Mouse (Mus musculus) gastrocnemius, adult 8-10 months (tissue): ENCODE data around the gene Hnrnpll. TPM values are rescaled to one million over a fixed set of nuclear protein-coding genes. Genes with fewer than 3 reads are reported as not detected.

Experiments
- DNase-seq, 2 experiments: peaks; one replicate each; pipeline ENCODE4 v3.0.0; 2022; ENCODE audit warnings: low spot score in 2 of 2
- total RNA-seq, 4 experiments: library from RNA; stranded (reverse); gene quantifications; 2 replicates each; pipeline ENCODE4 v1.2.4; 2022

The Hnrnpll gene
- 10 to 100 TPM; 15.5 to 16.7 (median 16.0) TPM for total RNA-seq

GRCm38 (mm10) chr17:80061783-80062619, at the start of gene Hnrnpll:
Gene Hnrnpll, minus strand, starts transcription at chr17:80062334.
- peak; percentile 95 for DNase-seq

GRCm38 (mm10) chr17:80105348-80105978, 43.3 kb upstream of the Hnrnpll start:
- DNase-seq: no peak

GRCm38 (mm10) chr17:80099823-80100222, 37.7 kb upstream of the Hnrnpll start:
- DNase-seq: no peak

- DNase-seq: no peak
Observed at GRCm38 (mm10) chr17:80097221-80097620, 35.1 kb upstream of the Hnrnpll start.

- DNase-seq: no peak
Observed at GRCm38 (mm10) chr17:80096720-80097114, 34.6 kb upstream of the Hnrnpll start.

- peak in 1 of 2 experiments; percentile 19 for DNase-seq
Observed at GRCm38 (mm10) chr17:80096043-80096719, 34.0 kb upstream of the Hnrnpll start.

GRCm38 (mm10) chr17:80095254-80095899, 33.2 kb upstream of the Hnrnpll start:
- DNase-seq: no peak

GRCm38 (mm10) chr17:80091879-80092549, 29.9 kb upstream of the Hnrnpll start:
- no peak for DNase-seq

GRCm38 (mm10) chr17:80090551-80090950, 28.4 kb upstream of the Hnrnpll start:
- DNase-seq: no peak

- no peak for DNase-seq
Observed at GRCm38 (mm10) chr17:80088168-80088567, 26.0 kb upstream of the Hnrnpll start.

GRCm38 (mm10) chr17:80086591-80086990, 24.5 kb upstream of the Hnrnpll start:
- DNase-seq: no peak

- DNase-seq: no peak
Observed at GRCm38 (mm10) chr17:80084424-80084823, 22.3 kb upstream of the Hnrnpll start.

- DNase-seq: no peak
Observed at GRCm38 (mm10) chr17:80083223-80083622, 21.1 kb upstream of the Hnrnpll start.

GRCm38 (mm10) chr17:80078726-80079125, 16.6 kb upstream of the Hnrnpll start:
- DNase-seq: no peak

- no peak for DNase-seq
Observed at GRCm38 (mm10) chr17:80067257-80067656, 5.1 kb upstream of the Hnrnpll start.

GRCm38 (mm10) chr17:80063840-80064495, 1.8 kb upstream of the Hnrnpll start:
- no peak for DNase-seq

- no peak for DNase-seq
Observed at GRCm38 (mm10) chr17:80063386-80063785, 1.3 kb upstream of the Hnrnpll start.

- no peak for DNase-seq
Observed at GRCm38 (mm10) chr17:80062620-80063010, 481 bp upstream of the Hnrnpll start.

GRCm38 (mm10) chr17:80060828-80061782, 1.0 kb downstream of the Hnrnpll start:
- DNase-seq: peak in 1 of 2 experiments; percentile 9
